Mouse (Mus musculus): ENCODE results near the gene Poldip2. TPM values are rescaled to one million over a fixed set of nuclear protein-coding genes. Genes with fewer than 3 reads are reported as not detected.
"Not testable (repeated sequence)": the region's sequence is repeated elsewhere in the genome, so short reads cannot be mapped to it uniquely, and the experiment has no call there.

Poldip2 gene
- polyA plus RNA-seq, 1 experiment from 2014 or later, result 186 TPM

GRCm38 (mm10) chr11:78531515-78531914 is 19.5 kb downstream of the Poldip2 start:
- Histone ChIP-seq H3K4me1 (peaks cover 11% of the 10 kb centered on the region), H3K36me3 (peaks cover 41% of the 10 kb centered on the region)
- H3K27me3 ChIP-seq (replicated peaks); ATAC-seq (ENCODE audit: low FRiP score, low read depth); H3K9ac ChIP-seq; H3K9me3 ChIP-seq; H3K4me3 ChIP-seq; H3K27ac ChIP-seq; H3K4me2 ChIP-seq (replicated peaks): not testable (repeated sequence)
- 95% methylated on average over 10 of the region's 10 CpGs for WGBS

DNA sequence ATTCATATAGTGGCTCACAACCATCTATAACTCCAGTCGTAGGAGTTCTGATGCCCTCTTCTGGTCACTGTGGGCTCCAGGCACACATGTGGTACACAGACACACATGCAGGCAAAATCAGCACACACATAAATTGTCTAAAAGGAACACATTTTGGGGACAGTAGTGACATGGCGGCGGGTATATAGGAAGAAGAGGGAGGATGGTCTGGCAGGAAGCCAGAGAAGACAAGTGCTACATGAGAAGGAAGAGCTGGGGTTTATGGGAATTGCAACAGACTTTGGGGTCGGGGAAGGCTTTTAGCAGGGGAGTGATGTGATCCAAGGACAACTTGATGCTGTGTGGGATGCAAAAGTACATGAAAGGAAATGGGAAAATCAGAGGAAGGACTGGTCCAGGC is 22.5 kb downstream of the Poldip2 start:
- Histone ChIP-seq H3K4me2 (replicated peaks) (peak overlapping the region; percentile 78), H3K9me3 (no peaks in the 10 kb centered on the region), H3K4me1 (peaks cover 21% of the 10 kb centered on the region), H3K4me3 (no peak overlapping the region), H3K27me3 (replicated peaks) (no peaks in the 10 kb centered on the region), H3K27ac (no peak overlapping the region), H3K9ac (no peak overlapping the region), H3K36me3 (peaks cover 26% of the 10 kb centered on the region)
- 94% methylated on average over 4 of the region's 4 CpGs for WGBS
- ATAC-seq (ENCODE audit: low FRiP score, low read depth), result no peak

DNA sequence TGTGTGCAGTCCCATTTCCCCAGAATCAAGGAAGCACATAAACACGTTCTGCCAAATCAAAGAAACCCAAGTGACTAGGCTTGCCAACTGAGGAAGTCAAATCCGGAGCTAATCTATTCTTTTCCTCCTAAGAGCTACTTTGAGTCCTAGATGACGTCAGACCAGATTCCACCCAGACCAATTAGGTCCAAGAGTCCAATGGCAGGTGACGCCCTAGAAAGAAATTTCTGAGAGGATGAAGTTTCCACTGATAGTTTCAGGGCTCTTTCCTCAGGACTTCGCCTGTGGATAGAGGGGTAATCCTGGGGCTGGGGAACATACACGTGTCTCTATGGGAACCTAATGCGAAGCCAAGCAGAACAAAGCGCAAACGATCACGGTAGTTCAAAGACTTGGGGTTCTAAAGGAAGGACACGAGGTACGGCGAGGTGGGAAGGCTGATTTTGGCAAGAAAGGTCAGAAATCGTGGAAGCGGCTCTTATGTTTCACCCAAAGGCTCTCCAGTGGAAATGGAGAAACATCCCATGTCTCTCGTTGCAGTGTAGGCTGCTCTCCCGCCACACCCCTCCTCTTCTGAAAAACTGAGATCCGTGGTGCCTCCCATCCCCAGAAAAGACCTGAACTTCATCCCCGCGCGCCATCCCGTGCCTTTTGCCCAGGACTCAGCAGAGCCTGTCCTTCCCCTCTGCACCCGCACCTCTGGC is 23.5 kb downstream of the Poldip2 start:
- Histone ChIP-seq H3K4me3 (peak overlapping the region; percentile 74), H3K9ac (peak overlapping the region; percentile 65), H3K4me1 (peaks cover 21% of the 10 kb centered on the region), H3K36me3 (peaks cover 26% of the 10 kb centered on the region), H3K4me2 (replicated peaks) (peak overlapping the region; percentile 78), H3K9me3 (no peaks in the 10 kb centered on the region), H3K27ac (peak overlapping the region; percentile 60), H3K27me3 (replicated peaks) (no peaks in the 10 kb centered on the region)
- under 1% methylated on average over 23 of the region's 23 CpGs for WGBS
- peak; percentile 65 for ATAC-seq (ENCODE audit: low FRiP score, low read depth)

GRCm38 (mm10) chr11:78536080-78536689 is 24.2 kb downstream of the Poldip2 start, which contains the start of the genes Tnfaip1 and Ift20:
Gene Tnfaip1, minus strand, starts transcription at chr11:78536332.
Gene Ift20, plus strand, starts transcription at chr11:78536361.
- H3K4me2 ChIP-seq (replicated peaks), result peak within 1 kb of the TSS; percentile 86
- no peaks in the 10 kb centered on the region for H3K27me3 ChIP-seq (replicated peaks)
- H3K4me3 ChIP-seq, result peak within 1 kb of the TSS; percentile 74
- H3K9me3 ChIP-seq, result no peaks in the 10 kb centered on the region
- ATAC-seq (ENCODE audit: low FRiP score, low read depth), result peak; percentile 98
- peaks cover 29% of the 10 kb centered on the region for H3K36me3 ChIP-seq
- peak within 1 kb of the TSS; percentile 79 for H3K9ac ChIP-seq
- WGBS, result under 1% methylated on average over 52 of the region's 52 CpGs
- peak within 1 kb of the TSS; percentile 60 for H3K27ac ChIP-seq
- H3K4me1 ChIP-seq, result peaks cover 21% of the 10 kb centered on the region

DNA sequence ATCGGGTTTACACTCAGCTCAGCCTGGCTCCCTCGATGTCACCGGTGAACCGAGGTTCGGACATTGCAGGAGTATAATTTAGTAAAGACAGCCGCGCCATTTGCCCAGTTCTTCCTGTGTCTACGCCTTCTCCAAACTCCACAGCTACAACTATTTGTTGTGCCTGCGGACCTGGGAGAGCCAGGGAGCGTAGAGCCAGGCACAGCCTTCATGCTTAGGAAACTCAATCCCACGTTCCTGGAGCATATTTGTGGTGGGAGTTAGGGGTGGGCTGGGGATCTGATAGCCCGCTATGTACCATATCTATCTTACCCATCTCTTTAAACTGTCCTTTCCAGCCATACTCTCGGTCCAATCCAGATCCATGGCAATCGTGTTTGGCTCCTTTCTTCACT is 24.7 kb downstream of the Poldip2 start:
- Histone ChIP-seq H3K27ac (no peak overlapping the region), H3K36me3 (peaks cover 32% of the 10 kb centered on the region), H3K4me1 (peaks cover 21% of the 10 kb centered on the region), H3K9me3 (no peaks in the 10 kb centered on the region), H3K4me2 (replicated peaks) (peak overlapping the region; percentile 86), H3K27me3 (replicated peaks) (no peaks in the 10 kb centered on the region), H3K4me3 (peak overlapping the region; percentile 74), H3K9ac (peak overlapping the region; percentile 79)
- WGBS, result 4% methylated on average over 14 of the region's 14 CpGs
- no peak for ATAC-seq (ENCODE audit: low FRiP score, low read depth)

GRCm38 (mm10) chr11:78540358-78540757 is 28.4 kb downstream of the Poldip2 start:
- H3K27me3 ChIP-seq (replicated peaks), result no peaks in the 10 kb centered on the region
- H3K9me3 ChIP-seq, result no peaks in the 10 kb centered on the region
- H3K36me3 ChIP-seq, result peaks cover 50% of the 10 kb centered on the region
- no peak overlapping the region for H3K9ac ChIP-seq
- no peak overlapping the region for H3K4me2 ChIP-seq (replicated peaks)
- 86% methylated on average over 3 of the region's 3 CpGs for WGBS
- ATAC-seq (ENCODE audit: low FRiP score, low read depth), result no peak
- peaks cover 11% of the 10 kb centered on the region for H3K4me1 ChIP-seq
- H3K27ac ChIP-seq, result no peak overlapping the region
- no peak overlapping the region for H3K4me3 ChIP-seq

DNA sequence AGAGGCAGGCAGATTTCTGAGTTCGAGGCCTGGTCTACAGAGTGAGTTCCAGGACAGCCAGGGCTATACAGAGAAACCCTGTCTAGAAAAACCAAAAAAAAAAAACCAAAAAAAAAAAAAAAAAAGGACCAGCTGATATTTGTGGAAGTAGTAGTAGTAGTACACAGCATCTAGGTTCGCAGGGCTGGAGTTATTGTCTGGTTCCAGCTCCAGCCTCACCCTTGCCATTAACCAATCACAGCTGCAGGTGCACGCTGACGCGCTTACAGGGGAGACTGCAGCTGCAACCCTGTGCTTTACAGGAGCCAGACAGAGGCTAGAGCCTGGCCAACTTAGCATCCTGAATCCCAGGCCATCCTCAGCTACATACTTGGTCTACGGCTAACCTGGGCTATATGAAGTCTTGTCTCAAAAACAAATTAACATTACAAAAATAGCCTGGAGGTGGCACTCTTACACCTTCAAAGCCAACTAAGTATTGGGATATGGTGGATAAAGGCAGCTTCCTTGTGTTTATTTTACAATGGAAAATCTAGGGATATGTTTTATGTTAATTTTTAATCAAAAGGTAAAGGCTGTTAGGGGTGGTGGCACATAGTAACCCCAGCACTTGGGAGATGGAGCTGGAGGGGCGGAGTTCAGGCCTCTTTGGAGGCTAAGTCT is 32.6 kb downstream of the Poldip2 start:
- H3K36me3 ChIP-seq, result peaks cover 38% of the 10 kb centered on the region
- no peak overlapping the region for H3K27ac ChIP-seq
- no peak overlapping the region for H3K4me2 ChIP-seq (replicated peaks)
- 94% methylated on average over 7 of the region's 7 CpGs for WGBS
- H3K4me1 ChIP-seq, result peaks cover 18% of the 10 kb centered on the region
- no peak overlapping the region for H3K9ac ChIP-seq
- H3K4me3 ChIP-seq, result no peak overlapping the region
- H3K27me3 ChIP-seq (replicated peaks), result no peaks in the 10 kb centered on the region
- no peak for ATAC-seq (ENCODE audit: low FRiP score, low read depth)
- no peaks in the 10 kb centered on the region for H3K9me3 ChIP-seq

DNA sequence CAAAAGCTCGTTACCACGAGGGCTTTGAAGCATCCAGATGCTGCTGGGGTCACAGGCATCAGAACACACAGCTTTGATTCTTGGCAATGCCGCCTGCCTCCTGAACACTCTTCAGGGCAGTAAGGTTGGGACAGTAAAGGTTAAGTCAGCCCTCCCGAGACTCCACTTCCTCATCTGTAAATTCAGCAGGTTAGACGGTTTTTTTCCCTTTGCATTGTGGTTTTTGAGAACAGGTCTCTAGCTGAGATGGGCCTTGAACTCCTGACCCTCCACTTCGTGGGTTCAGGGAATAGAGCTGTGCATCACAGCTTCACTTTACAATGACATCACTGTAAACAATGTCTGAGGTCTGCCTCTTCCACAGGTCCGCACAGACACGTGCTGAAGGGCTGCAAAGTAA is 33.2 kb downstream of the Poldip2 start:
- no peaks in the 10 kb centered on the region for H3K9me3 ChIP-seq
- peaks cover 33% of the 10 kb centered on the region for H3K36me3 ChIP-seq
- H3K4me2 ChIP-seq (replicated peaks), result no peak overlapping the region
- H3K27ac ChIP-seq, result no peak overlapping the region
- peaks cover 20% of the 10 kb centered on the region for H3K4me1 ChIP-seq
- WGBS, result 80% methylated on average over 8 of the region's 8 CpGs
- H3K9ac ChIP-seq, result no peak overlapping the region
- H3K4me3 ChIP-seq, result no peak overlapping the region
- no peak for ATAC-seq (ENCODE audit: low FRiP score, low read depth)
- H3K27me3 ChIP-seq (replicated peaks), result no peaks in the 10 kb centered on the region

- no peak for ATAC-seq (ENCODE audit: low FRiP score, low read depth)
- no peak overlapping the region for H3K4me2 ChIP-seq (replicated peaks)
- WGBS, result 87% methylated on average over 2 of the region's 2 CpGs
- H3K9me3 ChIP-seq, result no peaks in the 10 kb centered on the region
- peaks cover 12% of the 10 kb centered on the region for H3K36me3 ChIP-seq
- H3K4me1 ChIP-seq, result peaks cover 20% of the 10 kb centered on the region
- no peak overlapping the region for H3K9ac ChIP-seq
- H3K4me3 ChIP-seq, result no peak overlapping the region
- H3K27me3 ChIP-seq (replicated peaks), result no peaks in the 10 kb centered on the region
- no peak overlapping the region for H3K27ac ChIP-seq
These were observed 35.9 kb downstream of the Poldip2 start for GRCm38 (mm10) chr11:78547718-78548460.

GRCm38 (mm10) chr11:78549491-78549987 is 37.5 kb downstream of the Poldip2 start:
- Histone ChIP-seq H3K27ac (no peak overlapping the region), H3K27me3 (replicated peaks) (no peaks in the 10 kb centered on the region), H3K4me2 (replicated peaks) (peak overlapping the region; percentile 79), H3K4me3 (peak overlapping the region; percentile 57), H3K9me3 (peaks cover 4% of the 10 kb centered on the region; the same call in 1 of the 2 replicates), H3K4me1 (peaks cover 20% of the 10 kb centered on the region), H3K9ac (peak overlapping the region; percentile 67), H3K36me3 (peaks cover 6% of the 10 kb centered on the region; the same call in 1 of the 2 replicates)
- whole genome bisulfite sequencing, result 17% methylated on average over 5 of the region's 5 CpGs
- no peak for ATAC-seq (ENCODE audit: low FRiP score, low read depth)

DNA sequence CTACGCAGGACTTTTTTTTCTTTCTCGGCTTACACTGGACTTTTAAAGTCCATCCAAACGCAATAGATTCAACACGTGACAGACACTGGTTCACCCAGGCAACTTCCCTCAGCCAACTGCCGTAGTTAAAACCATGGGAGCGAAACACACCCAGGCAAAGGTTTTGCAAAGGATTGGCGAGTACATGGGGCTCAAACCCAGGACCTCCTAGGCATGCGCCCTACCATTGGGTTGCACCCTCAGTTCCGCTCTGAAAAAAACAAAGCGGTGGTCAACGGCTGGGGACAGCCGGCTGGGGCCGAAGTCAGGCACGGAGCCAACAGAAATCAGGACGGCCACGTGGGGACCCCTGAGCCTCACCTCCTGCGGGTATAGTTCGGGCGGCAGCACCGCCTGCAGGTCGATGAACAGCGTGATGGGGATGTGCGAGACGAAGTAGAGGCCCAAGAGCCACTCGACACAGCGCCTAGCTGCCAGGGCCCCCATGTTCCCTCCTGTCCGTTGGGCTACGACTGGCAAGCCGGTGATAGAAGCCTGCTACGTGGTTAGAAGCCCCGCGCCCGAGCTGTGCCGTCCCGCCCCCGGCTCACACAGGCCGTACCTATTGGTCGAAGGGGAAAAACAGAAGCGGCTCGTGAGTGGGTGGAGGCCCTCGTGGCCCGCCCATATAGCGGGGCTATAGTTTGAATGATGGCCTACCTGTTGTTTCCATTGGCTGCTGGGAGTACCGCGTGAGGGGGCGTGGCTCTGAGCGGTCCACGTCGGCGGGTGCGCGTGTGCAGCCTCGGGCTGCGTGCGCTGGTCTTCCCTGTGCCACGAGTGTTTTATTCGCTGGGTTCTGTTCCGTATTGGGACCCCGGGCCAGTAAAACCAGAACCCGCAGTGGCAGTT is 38.4 kb downstream of the Poldip2 start, which contains the start of gene Tmem97:
Tmem97 (minus strand) TSS at position 610 of the 891 bp plus-strand sequence.
- H3K4me2 ChIP-seq (replicated peaks), result peak within 1 kb of the TSS; percentile 79
- WGBS, result under 1% methylated on average over 60 of the region's 60 CpGs
- no peaks in the 10 kb centered on the region for H3K27me3 ChIP-seq (replicated peaks)
- peak within 1 kb of the TSS; percentile 67 for H3K9ac ChIP-seq
- peak; percentile 99 for ATAC-seq (ENCODE audit: low FRiP score, low read depth)
- H3K36me3 ChIP-seq, result peaks cover 2% of the 10 kb centered on the region; the same call in 1 of the 2 replicates
- peak within 1 kb of the TSS; percentile 57 for H3K4me3 ChIP-seq
- peaks cover 20% of the 10 kb centered on the region for H3K4me1 ChIP-seq
- peaks cover 4% of the 10 kb centered on the region; the same call in 1 of the 2 replicates for H3K9me3 ChIP-seq
- H3K27ac ChIP-seq, result peak within 1 kb of the TSS; percentile 43; the same call in 1 of the 2 replicates
